ENCODE assay signal across 9 mouse cellular contexts in genomic region chr10:42842358-42842757, GRCm38 (mm10). TPM values are rescaled to one million over a fixed set of nuclear protein-coding genes. Genes with fewer than 3 reads are reported as not detected.
DNase-seq lines count a peak whose midpoint lies in the region; ATAC-seq lines count a peak whose summit lies in the region.
"Had no signal": no experiment of that assay in that cellular context is flagged by ENCODE, and none has a peak within 500 bp of the region (broad histone marks: within the 10 kb centered on the region; RNA-seq: fewer than 3 reads in every experiment).

No protein-coding gene starts in this region.

- DNase-seq in layer of hippocampus, adult 11-12 months (ENCODE audit: low spot score): peak; percentile 57
- no peak for DNase-seq in layer of hippocampus, adult 9-10 months (ENCODE audit: low spot score)
- DNase-seq in gastrocnemius, postnatal 14 days: peak; percentile 86
- DNase-seq in induced T-regulatory cell, adult 2 months (ENCODE audit: low read depth): peak; percentile 82
- peak; percentile 83 for DNase-seq in left cerebral cortex, postnatal 4 days
- DNase-seq in spleen, postnatal 10 days (ENCODE audit: low spot score in 2 of 2): peak; percentile 67 to 79

- no peaks in the 10 kb centered on the region for H3K36me3 ChIP-seq in midbrain, embryonic 15.5 days (replicated peaks)

- H3K4me1 ChIP-seq in midbrain, embryonic 15.5 days: no peaks in the 10 kb centered on the region
- H3K4me1 ChIP-seq: limb, embryonic 13.5 days had no signal

- WGBS in midbrain, embryonic 15.5 days: 14% methylated on average over 9 of the region's 9 CpGs

- no peaks in the 10 kb centered on the region for H3K27me3 ChIP-seq in midbrain, embryonic 15.5 days (replicated peaks)
- H3K27me3 ChIP-seq: limb, embryonic 13.5 days had no signal

- no peak overlapping the region for H3K4me2 ChIP-seq in midbrain, embryonic 15.5 days
- H3K4me2 ChIP-seq: limb, embryonic 13.5 days had no signal

- no peak overlapping the region for H3K9ac ChIP-seq in midbrain, embryonic 15.5 days
- H3K9ac ChIP-seq: limb, embryonic 13.5 days had no signal

- no peak overlapping the region for H3K4me3 ChIP-seq in midbrain, embryonic 15.5 days
- H3K4me3 ChIP-seq: limb, embryonic 13.5 days had no signal

- peak; percentile 69 for ATAC-seq in common myeloid progenitor, adult 5-6 weeks (replicated peaks; ENCODE audit: low read depth, poor library complexity, severe bottlenecking)
- ATAC-seq in midbrain, embryonic 15.5 days (replicated peaks): 0 out of 2 replicates have a peak, but pooled peaks have one; percentile 48

- H3K27ac ChIP-seq in midbrain, embryonic 15.5 days: no peak overlapping the region
- H3K27ac ChIP-seq: limb, embryonic 13.5 days had no signal

- intact Hi-C loops in gastrocnemius, postnatal 14 days (cut with DNase I; ENCODE audit: low total_unique reads): loop anchor here (2.0 kb wide), 1 partner anchor 98 kb away; no protein-coding TSS in a partner anchor
- intact Hi-C loops in left cerebral cortex, postnatal 4 days (cut with DNase I): loop anchor here (5.0 kb wide), 1 partner anchor 100 kb away; no protein-coding TSS in a partner anchor

- H3K9me3 ChIP-seq in midbrain, embryonic 15.5 days: no peaks in the 10 kb centered on the region

RNA-seq across cellular contexts. Expression of gene Scml4, which starts 17.8 kb away (rescaled TPM):
- total RNA-seq in common myeloid progenitor, adult 5-6 weeks (2017): 2.7 and 3.0 TPM in 2 replicates
- total RNA-seq in gastrocnemius, postnatal 14 days (2021): 1 to 10 TPM; 2.0 to 2.8 TPM
- 10 to 100 TPM; 11.1 to 11.6 TPM for total RNA-seq in left cerebral cortex, postnatal 4 days (2021)
- polyA plus RNA-seq in midbrain, embryonic 15.5 days (2015; fragmentation: Nextera tagmentation; extraction: Ambion mirVana): 19.2 and 19.9 TPM in 2 replicates
